Mouse (Mus musculus) ES-Bruce4 (cell line): ENCODE results near the gene Sult4a1.

Experiments used
- CTCF ChIP-seq: IDR thresholded peaks from one replicate; pipeline ENCODE4 v1.8.1; 2011; ENCODE audit warnings: low read depth, low read length
- EP300 ChIP-seq: IDR thresholded peaks from 2 replicates; pipeline ENCODE4 v1.6.1; 2011; ENCODE audit warnings: low read depth, low read length; ENCODE audit not compliant: insufficient read depth
- POLR2A ChIP-seq: IDR thresholded peaks from one replicate; pipeline ENCODE4 v1.8.1; 2011; ENCODE audit warnings: low read length; ENCODE audit not compliant: insufficient read depth

DNA sequence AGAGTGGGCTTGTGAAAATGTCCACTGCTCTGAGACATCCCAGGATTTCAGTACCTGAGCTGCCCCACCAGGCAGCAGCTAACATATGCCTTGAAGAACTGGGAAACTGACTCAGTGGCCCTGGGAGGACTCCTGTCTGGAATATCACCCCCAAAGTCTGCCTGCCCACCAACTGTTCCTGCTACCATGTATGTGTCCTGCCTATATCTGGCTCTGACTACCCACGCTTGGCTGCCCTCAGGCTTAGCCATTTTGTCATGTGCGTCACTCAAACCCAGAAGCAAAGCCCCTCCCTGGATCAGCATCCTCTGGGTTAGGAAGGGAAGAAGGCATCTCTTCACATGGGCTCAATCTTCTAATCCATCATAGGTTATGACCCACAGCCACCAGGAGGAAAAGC is 26.0 kb downstream of the Sult4a1 start:
- TF ChIP-seq CTCF (no peak), POLR2A (no peak), EP300 (no peak)
